Mouse (Mus musculus): Measurements from ENCODE around the gene Ogfrl1. TPM values are rescaled to one million over a fixed set of nuclear protein-coding genes. Genes with fewer than 3 reads are reported as not detected.

Ogfrl1 gene
- polyA plus RNA-seq, 1 experiment from 2014 or later, result 12.9 TPM

- Histone ChIP-seq H3K4me3 (ENCODE audit: low read depth, low read length) (no peak overlapping the region), H3K36me3 (ENCODE audit: control insufficient read depth, insufficient read depth, low read length) (no peaks in the 10 kb centered on the region; the same call in 1 of the 2 replicates), H3K4me1 (ENCODE audit: control insufficient read depth, insufficient read depth, low read length) (peaks cover 4% of the 10 kb centered on the region; the same call in 1 of the 2 replicates), H3K27ac (replicated peaks; ENCODE audit: low read depth, low read length) (no peak overlapping the region), H3K9ac (ENCODE audit: low read depth, low read length) (no peak overlapping the region), H3K9me3 (ENCODE audit: control insufficient read depth, low read length) (no peaks in the 10 kb centered on the region), H3K4me2 (ENCODE audit: low read depth, low read length) (peak overlapping the region; percentile 0; the same call in 1 of the 2 replicates), H3K27me3 (replicated peaks; ENCODE audit: control insufficient read depth, insufficient read depth, low read length) (no peaks in the 10 kb centered on the region)
- DNase-seq (ENCODE audit: low spot score), result no peak
- no peak for ATAC-seq (ENCODE audit: low read depth)
- WGBS, result 76% methylated on average over 17 of the region's 17 CpGs
Observed at GRCm38 (mm10) chr1:23379911-23380740, 17.4 kb downstream of the Ogfrl1 start.

- H3K4me1 ChIP-seq (ENCODE audit: control insufficient read depth, insufficient read depth, low read length), result peaks cover 4% of the 10 kb centered on the region; the same call in 1 of the 2 replicates
- no peaks in the 10 kb centered on the region; the same call in 1 of the 2 replicates for H3K36me3 ChIP-seq (ENCODE audit: control insufficient read depth, insufficient read depth, low read length)
- H3K9me3 ChIP-seq (ENCODE audit: control insufficient read depth, low read length), result no peaks in the 10 kb centered on the region
- no peak overlapping the region for H3K27ac ChIP-seq (replicated peaks; ENCODE audit: low read depth, low read length)
- H3K9ac ChIP-seq (ENCODE audit: low read depth, low read length), result no peak overlapping the region
- H3K4me2 ChIP-seq (ENCODE audit: low read depth, low read length), result peak overlapping the region; percentile 0
- DNase-seq (ENCODE audit: low spot score) (no peak), ATAC-seq (ENCODE audit: low read depth) (no peak)
- 52% methylated on average over 6 of the region's 6 CpGs for WGBS
- no peaks in the 10 kb centered on the region for H3K27me3 ChIP-seq (replicated peaks; ENCODE audit: control insufficient read depth, insufficient read depth, low read length)
- no peak overlapping the region for H3K4me3 ChIP-seq (ENCODE audit: low read depth, low read length)
Observed at GRCm38 (mm10) chr1:23379321-23379720, 18.3 kb downstream of the Ogfrl1 start.

- Histone ChIP-seq H3K9ac (ENCODE audit: low read depth, low read length) (no peak overlapping the region), H3K4me1 (ENCODE audit: control insufficient read depth, insufficient read depth, low read length) (peaks cover 4% of the 10 kb centered on the region; the same call in 1 of the 2 replicates), H3K27ac (replicated peaks; ENCODE audit: low read depth, low read length) (no peak overlapping the region), H3K27me3 (replicated peaks; ENCODE audit: control insufficient read depth, insufficient read depth, low read length) (no peaks in the 10 kb centered on the region), H3K36me3 (ENCODE audit: control insufficient read depth, insufficient read depth, low read length) (peaks cover 6% of the 10 kb centered on the region; the same call in 1 of the 2 replicates), H3K4me3 (ENCODE audit: low read depth, low read length) (no peak overlapping the region), H3K4me2 (ENCODE audit: low read depth, low read length) (no peak overlapping the region), H3K9me3 (ENCODE audit: control insufficient read depth, low read length) (no peaks in the 10 kb centered on the region)
- no peak for DNase-seq (ENCODE audit: low spot score)
- no peak for ATAC-seq (ENCODE audit: low read depth)
- WGBS, result 83% methylated on average over 13 of the region's 13 CpGs
Observed at GRCm38 (mm10) chr1:23377572-23377971, 20.0 kb downstream of the Ogfrl1 start.

- Histone ChIP-seq H3K4me2 (ENCODE audit: low read depth, low read length) (no peak overlapping the region), H3K9ac (ENCODE audit: low read depth, low read length) (no peak overlapping the region), H3K4me3 (ENCODE audit: low read depth, low read length) (no peak overlapping the region), H3K27me3 (replicated peaks; ENCODE audit: control insufficient read depth, insufficient read depth, low read length) (no peaks in the 10 kb centered on the region), H3K4me1 (ENCODE audit: control insufficient read depth, insufficient read depth, low read length) (no peaks in the 10 kb centered on the region), H3K27ac (replicated peaks; ENCODE audit: low read depth, low read length) (no peak overlapping the region), H3K9me3 (ENCODE audit: control insufficient read depth, low read length) (no peaks in the 10 kb centered on the region), H3K36me3 (ENCODE audit: control insufficient read depth, insufficient read depth, low read length) (peaks cover 7% of the 10 kb centered on the region; the same call in 1 of the 2 replicates)
- WGBS, result 78% methylated on average over 4 of the region's 4 CpGs
- ATAC-seq (ENCODE audit: low read depth) (no peak), DNase-seq (ENCODE audit: low spot score) (no peak)
Observed at GRCm38 (mm10) chr1:23374156-23374555, 23.4 kb downstream of the Ogfrl1 start.

GRCm38 (mm10) chr1:23365614-23366013 lies 32.0 kb downstream of the Ogfrl1 start:
- H3K4me3 ChIP-seq (ENCODE audit: low read depth, low read length), result no peak overlapping the region
- H3K4me1 ChIP-seq (ENCODE audit: control insufficient read depth, insufficient read depth, low read length), result no peaks in the 10 kb centered on the region
- no peak overlapping the region for H3K4me2 ChIP-seq (ENCODE audit: low read depth, low read length)
- H3K27me3 ChIP-seq (replicated peaks; ENCODE audit: control insufficient read depth, insufficient read depth, low read length), result no peaks in the 10 kb centered on the region
- no peaks in the 10 kb centered on the region for H3K36me3 ChIP-seq (ENCODE audit: control insufficient read depth, insufficient read depth, low read length)
- 94% methylated on average over 2 of the region's 2 CpGs for WGBS
- no peak overlapping the region for H3K9ac ChIP-seq (ENCODE audit: low read depth, low read length)
- no peak overlapping the region for H3K27ac ChIP-seq (replicated peaks; ENCODE audit: low read depth, low read length)
- no peak for ATAC-seq (ENCODE audit: low read depth)
- DNase-seq (ENCODE audit: low spot score), result no peak
- H3K9me3 ChIP-seq (ENCODE audit: control insufficient read depth, low read length), result no peaks in the 10 kb centered on the region

- no peak overlapping the region for H3K9ac ChIP-seq (ENCODE audit: low read depth, low read length)
- no peaks in the 10 kb centered on the region for H3K27me3 ChIP-seq (replicated peaks; ENCODE audit: control insufficient read depth, insufficient read depth, low read length)
- DNase-seq (ENCODE audit: low spot score), result no peak
Observed at GRCm38 (mm10) chr1:23352895-23353294, 44.7 kb downstream of the Ogfrl1 start.

GRCm38 (mm10) chr1:23351756-23352155 lies 45.8 kb downstream of the Ogfrl1 start:
- no peak overlapping the region for H3K27ac ChIP-seq (replicated peaks; ENCODE audit: low read depth, low read length)
- H3K4me1 ChIP-seq (ENCODE audit: control insufficient read depth, insufficient read depth, low read length), result no peaks in the 10 kb centered on the region
- H3K4me3 ChIP-seq (ENCODE audit: low read depth, low read length), result no peak overlapping the region
- ATAC-seq (ENCODE audit: low read depth) (peak; percentile 85), DNase-seq (ENCODE audit: low spot score) (peak; percentile 45)
- no peaks in the 10 kb centered on the region for H3K27me3 ChIP-seq (replicated peaks; ENCODE audit: control insufficient read depth, insufficient read depth, low read length)
- H3K4me2 ChIP-seq (ENCODE audit: low read depth, low read length), result no peak overlapping the region
- no peak overlapping the region for H3K9ac ChIP-seq (ENCODE audit: low read depth, low read length)
- WGBS, result 65% methylated on average over 4 of the region's 4 CpGs
- H3K36me3 ChIP-seq (ENCODE audit: control insufficient read depth, insufficient read depth, low read length), result no peaks in the 10 kb centered on the region
- H3K9me3 ChIP-seq (ENCODE audit: control insufficient read depth, low read length), result no peaks in the 10 kb centered on the region

More at GRCm38 (mm10) chr1:23352895-23353294, 44.7 kb downstream of the Ogfrl1 start:
- no peaks in the 10 kb centered on the region for H3K36me3 ChIP-seq (ENCODE audit: control insufficient read depth, insufficient read depth, low read length)
- no peak for ATAC-seq (ENCODE audit: low read depth)
- H3K9me3 ChIP-seq (ENCODE audit: control insufficient read depth, low read length), result no peaks in the 10 kb centered on the region
- WGBS, result 71% methylated on average over 6 of the region's 6 CpGs
- no peaks in the 10 kb centered on the region for H3K4me1 ChIP-seq (ENCODE audit: control insufficient read depth, insufficient read depth, low read length)
- H3K27ac ChIP-seq (replicated peaks; ENCODE audit: low read depth, low read length), result no peak overlapping the region
- H3K4me2 ChIP-seq (ENCODE audit: low read depth, low read length), result no peak overlapping the region
- H3K4me3 ChIP-seq (ENCODE audit: low read depth, low read length), result no peak overlapping the region

- Histone ChIP-seq H3K27ac (replicated peaks; ENCODE audit: low read depth, low read length) (no peak overlapping the region), H3K36me3 (ENCODE audit: control insufficient read depth, insufficient read depth, low read length) (no peaks in the 10 kb centered on the region), H3K27me3 (replicated peaks; ENCODE audit: control insufficient read depth, insufficient read depth, low read length) (no peaks in the 10 kb centered on the region), H3K9ac (ENCODE audit: low read depth, low read length) (no peak overlapping the region), H3K4me1 (ENCODE audit: control insufficient read depth, insufficient read depth, low read length) (no peaks in the 10 kb centered on the region), H3K4me2 (ENCODE audit: low read depth, low read length) (no peak overlapping the region), H3K4me3 (ENCODE audit: low read depth, low read length) (no peak overlapping the region), H3K9me3 (ENCODE audit: control insufficient read depth, low read length) (no peaks in the 10 kb centered on the region)
- 81% methylated on average over 3 of the region's 3 CpGs for WGBS
- DNase-seq (ENCODE audit: low spot score) (no peak), ATAC-seq (ENCODE audit: low read depth) (no peak)
Observed at GRCm38 (mm10) chr1:23345633-23346032, 51.9 kb downstream of the Ogfrl1 start.

- ATAC-seq (ENCODE audit: low read depth) (no peak), DNase-seq (ENCODE audit: low spot score) (no peak)
- Histone ChIP-seq H3K9me3 (ENCODE audit: control insufficient read depth, low read length) (no peaks in the 10 kb centered on the region), H3K4me2 (ENCODE audit: low read depth, low read length) (no peak overlapping the region), H3K9ac (ENCODE audit: low read depth, low read length) (no peak overlapping the region), H3K27ac (replicated peaks; ENCODE audit: low read depth, low read length) (no peak overlapping the region), H3K36me3 (ENCODE audit: control insufficient read depth, insufficient read depth, low read length) (no peaks in the 10 kb centered on the region), H3K4me3 (ENCODE audit: low read depth, low read length) (no peak overlapping the region), H3K4me1 (ENCODE audit: control insufficient read depth, insufficient read depth, low read length) (no peaks in the 10 kb centered on the region), H3K27me3 (replicated peaks; ENCODE audit: control insufficient read depth, insufficient read depth, low read length) (no peaks in the 10 kb centered on the region)
- WGBS, result 73% methylated on average over 4 of the region's 4 CpGs
Observed at GRCm38 (mm10) chr1:23342864-23343263, 54.7 kb downstream of the Ogfrl1 start.

Measured in embryonic facial prominence, embryonic 14.5 days (tissue).